Mouse (Mus musculus) kidney, adult 10 weeks (tissue): ENCODE data around the gene Krt35. TPM values are rescaled to one million over a fixed set of nuclear protein-coding genes. Genes with fewer than 3 reads are reported as not detected.

Source experiments
- polyA plus RNA-seq: library from polyadenylated mRNA; stranded (reverse); fragments of 350-450 nt; fragmentation: Illumina TruSeq; extraction: RNeasy Lipid Tissue Mini Kit (QIAGEN cat#74804); gene quantifications from one replicate; pipeline ENCODE4 v1.2.3, GENCODE M21; 2014; ENCODE audit warnings: low read depth, low replicate concordance

Gene Krt35
- not detected for polyA plus RNA-seq

DNA sequence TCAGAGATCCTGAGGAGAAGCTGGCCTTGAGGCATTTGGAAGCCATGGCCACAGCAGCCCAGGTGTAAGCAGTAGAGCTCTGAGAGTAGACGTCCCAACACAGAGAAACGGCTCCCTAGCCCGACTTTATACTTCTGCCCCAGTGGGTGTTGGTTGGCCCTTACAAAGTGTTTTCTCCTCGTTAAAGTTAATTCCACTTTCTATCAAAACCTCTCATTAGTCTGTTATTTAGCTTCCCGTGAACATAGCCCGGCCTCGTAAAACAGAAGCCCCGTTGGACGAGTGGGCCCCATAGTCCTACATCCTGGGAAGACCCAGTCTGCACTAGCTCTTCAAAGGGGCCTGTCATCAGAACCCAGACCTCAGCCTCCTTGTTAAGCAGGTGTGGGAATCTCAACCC, at the start of gene Krt35:
Krt35 (minus strand) TSS at position 101 of the 400 bp plus-strand sequence.

DNA sequence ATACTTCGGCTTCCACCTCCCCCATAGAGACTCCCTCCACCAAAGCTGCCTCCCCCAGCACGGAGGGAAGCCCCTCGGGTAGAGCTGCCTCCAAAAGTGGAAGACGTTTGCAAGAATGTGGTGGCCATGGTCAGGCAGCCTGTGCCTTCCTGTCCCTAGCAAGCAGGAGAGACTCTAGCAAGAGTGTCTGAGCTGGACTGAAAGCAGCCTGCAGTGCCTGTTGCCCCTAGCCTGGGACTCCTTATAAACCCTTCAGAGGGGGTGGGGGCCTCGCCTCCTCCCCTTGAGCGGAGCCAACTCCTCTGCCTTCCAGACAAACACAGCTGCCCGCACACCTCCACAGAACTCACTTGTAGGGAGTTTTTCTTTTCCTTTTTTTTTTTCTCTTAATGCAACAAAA, 39.7 kb upstream of the Krt35 start, which contains the start of gene Krt15:
Krt15 (minus strand) TSS at position 198 of the 400 bp plus-strand sequence.

DNA sequence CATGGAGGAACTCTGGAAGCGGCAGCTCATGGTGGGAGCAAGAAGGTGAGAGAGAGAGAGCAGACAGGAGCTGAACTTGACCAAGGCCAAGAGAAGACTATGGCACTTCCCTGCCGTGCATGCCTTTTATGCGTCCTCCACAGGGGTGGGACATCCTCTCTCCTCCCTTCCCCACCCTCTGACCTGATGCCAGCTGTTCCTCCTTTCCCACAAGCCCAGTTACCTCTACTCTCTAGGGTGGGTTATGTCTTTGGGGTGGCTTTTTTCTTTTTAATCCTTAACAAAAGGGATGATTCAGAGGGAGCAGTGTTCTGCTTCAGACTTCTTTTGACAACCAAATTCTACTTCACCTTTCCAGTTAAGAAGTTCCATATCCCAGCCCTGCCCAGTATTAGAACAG, 25.4 kb upstream of the Krt35 start, which contains the start of gene Krt13:
Krt13 (minus strand) TSS at position 101 of the 400 bp plus-strand sequence.

DNA sequence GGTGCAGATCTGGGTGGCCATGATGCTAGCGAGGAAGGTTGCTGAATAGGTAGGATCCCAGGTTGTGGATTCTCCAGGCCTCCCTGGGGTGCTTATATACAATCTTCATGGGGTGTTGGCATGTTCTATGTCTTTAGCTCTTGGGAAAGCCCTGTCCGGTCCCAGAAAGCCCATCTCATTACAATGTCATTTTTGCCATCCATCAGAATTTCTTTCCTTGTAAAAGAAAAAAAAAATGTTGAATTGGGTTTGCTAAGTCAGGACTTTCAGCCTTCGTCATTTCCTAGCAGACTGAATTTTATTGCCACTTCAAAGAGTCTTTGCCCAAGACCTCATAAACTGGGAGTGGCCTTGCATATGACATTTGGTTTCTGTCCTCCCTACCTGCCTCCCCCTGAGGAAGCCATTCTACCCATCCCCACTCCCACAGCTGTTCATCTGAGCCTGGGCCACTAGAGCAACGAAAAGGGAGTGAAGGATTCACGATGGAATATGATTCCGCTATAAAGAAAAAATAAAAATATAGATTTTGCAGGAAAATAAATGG, 9.6 kb upstream of the Krt35 start, which contains the start of gene Krt36:
Krt36 (minus strand) TSS at position 51 of the 547 bp plus-strand sequence.

DNA sequence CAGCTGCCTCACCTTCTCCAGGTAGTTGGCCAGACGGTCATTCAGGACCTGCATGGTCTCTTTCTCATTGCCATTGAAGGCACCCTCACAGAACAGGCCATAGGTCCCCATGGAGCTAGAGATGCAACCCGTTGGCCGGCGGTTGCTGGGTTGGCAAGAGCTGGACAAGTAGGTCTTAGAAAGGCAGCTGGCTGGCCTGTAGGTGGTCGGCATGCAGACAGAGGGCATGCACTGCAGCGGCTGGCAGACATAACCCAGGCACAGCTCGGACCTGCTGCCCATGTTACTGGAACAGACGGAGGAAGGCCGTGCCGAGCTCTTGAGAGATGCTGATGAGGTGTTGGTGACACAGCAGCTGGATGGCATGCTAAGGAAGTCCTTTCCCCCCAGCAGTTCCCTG, 8.2 kb downstream of the Krt35 start, which contains the start of gene Krt32:
Krt32 (minus strand) TSS at position 366 of the 400 bp plus-strand sequence.

DNA sequence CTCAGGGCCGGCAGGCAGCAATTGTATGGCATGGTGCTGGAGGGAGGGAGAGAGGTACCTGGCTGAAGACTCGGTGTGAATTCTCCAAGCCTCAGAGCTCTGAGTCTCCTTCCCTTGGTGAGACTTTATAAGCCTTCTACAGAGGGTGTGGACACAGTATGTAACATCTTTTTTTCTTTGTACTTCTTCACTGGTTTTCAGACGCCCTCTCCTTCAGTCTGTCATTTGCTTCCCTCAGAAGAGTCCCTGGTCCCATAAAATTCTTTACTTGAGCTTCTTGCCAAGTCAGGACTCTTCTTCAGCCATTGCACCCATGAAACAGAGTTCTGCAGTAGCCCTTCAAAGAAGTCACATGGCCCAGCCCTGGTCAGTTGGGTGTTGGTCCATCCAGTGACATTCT, 45.6 kb downstream of the Krt35 start, which contains the start of gene Krt31:
Krt31 (minus strand) TSS at position 101 of the 400 bp plus-strand sequence.

Other genes with a start within 250 kb of the Krt35 start
- not detected for gene Krtap4-16, start 244.6 kb downstream of the Krt35 start, polyA plus RNA-seq
- gene Gm11568, start 238.3 kb downstream of the Krt35 start, polyA plus RNA-seq = not detected
- gene Gm11559, start 231.8 kb downstream of the Krt35 start, polyA plus RNA-seq = not detected
- not detected for gene Krtap9-1, start 222.9 kb downstream of the Krt35 start, polyA plus RNA-seq
- gene Gm11567, start 217.1 kb downstream of the Krt35 start, polyA plus RNA-seq = not detected
- not detected for gene Krtap31-1, start 188.3 kb downstream of the Krt35 start, polyA plus RNA-seq
- not detected for gene Gm11565, start 181.5 kb downstream of the Krt35 start, polyA plus RNA-seq
- not detected for gene Krtap31-2, start 159.9 kb downstream of the Krt35 start, polyA plus RNA-seq
- gene Krtap9-5, start 147.8 kb downstream of the Krt35 start, polyA plus RNA-seq = not detected
- gene Krtap29-1, start 117.2 kb downstream of the Krt35 start, polyA plus RNA-seq = not detected
- not detected for gene Krtap16-1, start 109.6 kb downstream of the Krt35 start, polyA plus RNA-seq
- not detected for gene Krtap17-1, start 102.2 kb downstream of the Krt35 start, polyA plus RNA-seq
- gene Krt33a, start 80.0 kb downstream of the Krt35 start, polyA plus RNA-seq = not detected
- gene Krt33b, start 66.4 kb downstream of the Krt35 start, polyA plus RNA-seq = not detected
- not detected for gene Krt34, start 54.7 kb downstream of the Krt35 start, polyA plus RNA-seq
- not detected for gene Krt31, start 45.7 kb downstream of the Krt35 start, polyA plus RNA-seq
- gene Krt32, start 8.0 kb downstream of the Krt35 start, polyA plus RNA-seq = not detected
- not detected for gene Krt36, start 9.4 kb upstream of the Krt35 start, polyA plus RNA-seq
- gene Krt13, start 25.3 kb upstream of the Krt35 start, polyA plus RNA-seq = not detected
- not detected for gene Krt15, start 39.7 kb upstream of the Krt35 start, polyA plus RNA-seq
- not detected for gene Krt19, start 52.4 kb upstream of the Krt35 start, polyA plus RNA-seq
- not detected for gene Krt9, start 97.0 kb upstream of the Krt35 start, polyA plus RNA-seq
- gene Krt14, start 111.3 kb upstream of the Krt35 start, polyA plus RNA-seq = not detected
- not detected for gene Krt16, start 152.7 kb upstream of the Krt35 start, polyA plus RNA-seq
- gene Krt17, start 164.8 kb upstream of the Krt35 start, polyA plus RNA-seq = not detected
- not detected for gene Krt42, start 173.6 kb upstream of the Krt35 start, polyA plus RNA-seq
- gene Eif1, start 223.6 kb upstream of the Krt35 start, polyA plus RNA-seq = 1,697 TPM
- not detected for gene Gast, start 238.2 kb upstream of the Krt35 start, polyA plus RNA-seq